Mouse (Mus musculus) bone marrow macrophage, adult 2 months (primary cell): ENCODE measurements around the gene Olfr1438-ps1.

ENCODE experiments used
- CTCF ChIP-seq: IDR thresholded peaks from 2 replicates; pipeline ENCODE4 v1.5.1; 2012; ENCODE audit warnings: low read depth, mild to moderate bottlenecking, low read length, moderate library complexity
- POLR2A ChIP-seq: IDR thresholded peaks from 2 replicates; pipeline ENCODE4 v1.6.1; 2012; ENCODE audit warnings: mild to moderate bottlenecking, low read depth, low read length, borderline replicate concordance

- TF ChIP-seq POLR2A (no peak), CTCF (no peak)
These were observed 37.3 kb upstream of the Olfr1438-ps1 start for GRCm38 (mm10) chr19:12373004-12373403.
